Mouse (Mus musculus): ENCODE data around the gene Cpz.

The Cpz gene

DNA sequence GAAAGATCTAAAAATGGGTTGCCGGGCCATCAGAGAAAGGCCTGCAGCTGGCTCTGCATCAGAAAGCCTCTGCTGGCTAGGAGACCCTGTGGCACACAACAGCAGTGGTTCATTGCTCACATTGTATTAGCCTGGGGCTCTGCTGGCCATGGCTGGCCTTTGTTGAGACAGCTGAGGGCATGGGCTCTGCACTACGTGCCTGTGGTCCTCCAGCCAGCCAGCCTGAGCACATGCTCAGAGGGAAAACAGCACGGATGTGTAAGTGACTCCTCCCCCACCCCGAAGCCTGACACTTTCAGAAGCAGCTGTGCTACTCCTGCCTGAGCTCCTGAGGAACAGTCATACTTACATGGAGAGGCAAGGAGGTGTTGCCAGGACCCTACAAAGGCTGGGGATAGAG lies 46.0 kb downstream of the Cpz start:
- TF ChIP-seq GATA4 (IDR thresholded peaks at IDR 0.05; ENCODE audit: insufficient replicate concordance, low read length) = no peak

DNA sequence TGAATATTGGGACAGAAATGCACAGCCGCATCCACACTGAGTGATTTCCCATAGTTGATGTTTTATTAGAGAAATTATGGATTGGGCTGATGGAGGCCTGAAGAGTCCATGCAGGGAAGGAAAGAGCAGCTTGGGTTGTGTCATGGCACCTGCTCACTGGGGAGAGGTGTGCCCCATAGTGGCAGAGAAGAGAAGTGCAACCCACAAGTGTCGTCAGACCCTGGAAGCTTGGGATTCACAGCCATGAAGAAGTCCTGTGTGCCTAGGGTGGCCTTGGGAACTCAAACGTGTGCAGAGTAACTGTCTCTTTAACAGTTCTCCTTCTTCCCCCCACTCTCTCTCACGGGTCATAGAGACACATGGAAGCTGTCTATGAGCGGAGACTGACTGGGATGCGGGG lies 50.3 kb downstream of the Cpz start:
- TF ChIP-seq GATA4 (IDR thresholded peaks at IDR 0.05; ENCODE audit: insufficient replicate concordance, low read length) = no peak

DNA sequence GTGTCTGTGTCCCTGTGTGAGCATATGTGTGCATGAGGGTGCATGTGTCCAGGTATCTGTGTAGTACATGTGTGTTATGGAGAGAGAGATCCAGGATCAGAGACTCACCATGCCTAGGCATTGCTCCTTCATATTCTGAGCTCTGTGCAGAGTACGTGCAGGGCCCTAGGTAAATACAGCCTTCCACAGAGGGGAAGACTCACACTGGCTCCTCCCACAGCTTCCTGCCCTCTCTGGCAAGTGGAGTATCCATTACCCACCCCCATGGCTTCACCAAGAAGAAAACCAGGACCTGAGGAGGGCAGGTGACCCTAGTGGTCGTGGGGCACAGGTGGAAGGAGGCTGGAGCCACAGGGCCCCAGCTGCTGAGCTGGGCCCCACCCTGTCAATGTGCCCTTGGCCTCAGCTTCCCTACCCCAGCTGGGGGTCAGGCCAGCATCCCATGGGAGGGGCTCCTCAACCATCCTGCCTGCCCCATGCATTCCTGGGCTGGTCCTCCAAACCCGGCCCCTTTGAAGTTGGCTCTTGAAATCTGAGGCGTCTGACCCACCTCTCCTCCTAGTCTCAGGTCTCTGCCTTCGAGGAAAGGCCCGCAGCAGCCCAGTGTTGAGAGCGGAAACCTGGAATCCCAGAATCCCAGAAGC lies 54.5 kb downstream of the Cpz start:
- TF ChIP-seq GATA4 (IDR thresholded peaks at IDR 0.05; ENCODE audit: insufficient replicate concordance, low read length) = no peak

DNA sequence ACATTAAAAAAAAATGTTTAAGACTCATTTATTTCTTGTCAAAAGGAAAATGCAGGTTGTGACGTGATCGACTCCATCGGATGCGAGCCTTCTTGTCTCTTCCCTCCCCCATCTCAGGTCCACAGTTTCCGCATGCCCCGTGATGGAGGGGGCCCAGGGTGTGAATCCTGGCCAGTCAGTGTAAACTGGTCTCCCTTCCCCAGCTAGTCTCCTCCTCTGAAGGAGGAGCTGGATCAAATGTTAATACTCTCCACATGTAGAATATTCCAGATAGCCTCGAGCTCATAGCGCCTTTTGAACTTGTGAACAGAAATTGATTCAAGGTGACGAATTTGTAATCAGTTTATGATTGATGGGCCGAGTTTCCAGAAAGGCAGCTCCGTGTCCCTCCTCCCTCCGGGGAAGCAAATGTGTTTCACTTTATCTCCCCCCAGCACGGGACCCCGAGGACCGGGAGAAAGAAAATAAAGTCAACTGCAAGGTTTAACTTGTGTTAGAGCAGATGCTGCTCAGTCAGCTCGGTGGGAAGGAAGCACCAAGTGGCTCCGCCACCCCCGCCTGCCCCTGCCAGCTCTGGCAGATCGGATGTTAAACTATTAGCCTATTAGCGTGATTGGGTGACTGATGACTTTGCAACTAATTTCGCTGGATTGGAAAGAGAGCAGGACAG lies 59.4 kb downstream of the Cpz start:
- no peak for TF ChIP-seq GATA4 (IDR thresholded peaks at IDR 0.05; ENCODE audit: insufficient replicate concordance, low read length)

DNA sequence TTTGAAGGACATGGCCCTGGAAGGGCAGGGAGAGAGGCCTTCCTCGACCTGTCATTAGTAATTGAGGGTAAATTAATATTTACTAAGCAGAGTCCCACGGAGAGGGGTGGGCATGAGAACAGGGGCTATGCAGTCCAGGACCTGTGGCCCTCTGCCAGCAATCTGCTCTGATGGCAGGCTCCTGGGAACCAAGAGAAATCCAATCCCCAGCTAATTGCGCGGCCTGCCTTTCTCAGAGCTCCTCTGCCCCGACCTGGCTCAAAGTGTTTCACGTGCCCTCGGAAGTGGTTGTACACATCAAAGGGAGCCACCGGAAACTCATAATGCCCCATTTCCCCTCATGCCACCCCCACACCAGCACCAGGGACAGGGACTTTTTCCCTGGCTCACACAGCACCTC lies 63.4 kb downstream of the Cpz start:
- TF ChIP-seq GATA4 (IDR thresholded peaks at IDR 0.05; ENCODE audit: insufficient replicate concordance, low read length) = no peak

DNA sequence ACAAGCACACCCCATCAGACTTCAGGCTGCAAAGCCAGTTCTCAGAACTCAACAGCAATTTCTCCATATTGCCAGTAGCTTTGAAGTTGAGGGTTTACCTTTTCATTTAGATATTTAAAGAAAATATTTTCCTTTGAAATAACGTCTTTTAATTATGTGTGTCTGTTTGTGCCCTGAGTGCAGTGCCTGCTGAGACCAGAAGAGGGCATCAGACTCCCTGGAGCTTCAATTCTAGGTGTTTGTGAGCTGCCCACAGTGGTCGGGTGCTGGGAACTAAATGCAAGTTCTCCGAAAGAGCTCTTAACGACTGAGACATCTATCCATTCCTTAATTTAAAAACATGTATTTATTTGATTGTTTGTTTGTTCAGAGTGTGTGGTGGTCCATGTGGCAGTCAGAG lies 65.7 kb downstream of the Cpz start:
- TF ChIP-seq GATA4 (IDR thresholded peaks at IDR 0.05; ENCODE audit: insufficient replicate concordance, low read length) = no peak

DNA sequence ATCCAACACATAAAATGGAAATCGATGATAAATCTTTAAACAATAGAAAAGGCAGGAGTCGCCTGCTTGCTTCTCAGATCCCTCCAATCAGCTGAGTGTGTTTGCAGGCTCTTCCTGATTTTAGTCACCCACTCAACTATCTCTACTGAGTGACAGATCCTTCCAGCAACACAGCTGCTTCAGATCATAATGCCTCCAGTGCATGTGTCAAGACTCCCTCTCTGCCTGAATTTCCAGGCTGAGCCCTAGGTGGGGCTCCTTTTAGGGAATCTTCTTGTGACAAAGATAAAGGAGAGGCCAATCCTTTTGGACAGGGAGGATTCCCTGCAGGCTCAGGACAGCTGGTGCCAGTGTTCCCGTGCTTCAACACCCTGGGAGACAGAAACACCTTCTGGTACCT lies 67.2 kb downstream of the Cpz start:
- TF ChIP-seq GATA4 (IDR thresholded peaks at IDR 0.05; ENCODE audit: insufficient replicate concordance, low read length) = no peak

DNA sequence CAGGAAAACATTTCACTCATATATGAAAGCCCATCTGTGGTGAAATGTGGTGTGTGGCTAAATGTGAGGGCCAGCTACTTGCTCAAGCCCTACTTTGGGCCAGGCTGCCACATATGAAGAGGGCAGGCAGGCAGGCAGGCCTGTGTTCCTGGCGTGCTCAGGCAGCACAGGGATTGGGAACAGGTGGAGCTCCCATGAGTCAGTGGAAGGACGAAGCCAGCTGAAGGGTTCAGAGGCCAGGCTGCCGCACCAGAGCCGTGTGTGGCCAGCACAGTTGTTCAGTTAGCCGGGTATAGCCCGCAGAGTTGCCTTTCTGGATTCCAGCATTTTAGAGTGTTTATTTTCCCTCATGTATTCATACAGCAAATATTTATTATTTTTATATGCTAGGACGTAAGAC lies 68.1 kb downstream of the Cpz start:
- no peak for TF ChIP-seq GATA4 (IDR thresholded peaks at IDR 0.05; ENCODE audit: insufficient replicate concordance, low read length)

DNA sequence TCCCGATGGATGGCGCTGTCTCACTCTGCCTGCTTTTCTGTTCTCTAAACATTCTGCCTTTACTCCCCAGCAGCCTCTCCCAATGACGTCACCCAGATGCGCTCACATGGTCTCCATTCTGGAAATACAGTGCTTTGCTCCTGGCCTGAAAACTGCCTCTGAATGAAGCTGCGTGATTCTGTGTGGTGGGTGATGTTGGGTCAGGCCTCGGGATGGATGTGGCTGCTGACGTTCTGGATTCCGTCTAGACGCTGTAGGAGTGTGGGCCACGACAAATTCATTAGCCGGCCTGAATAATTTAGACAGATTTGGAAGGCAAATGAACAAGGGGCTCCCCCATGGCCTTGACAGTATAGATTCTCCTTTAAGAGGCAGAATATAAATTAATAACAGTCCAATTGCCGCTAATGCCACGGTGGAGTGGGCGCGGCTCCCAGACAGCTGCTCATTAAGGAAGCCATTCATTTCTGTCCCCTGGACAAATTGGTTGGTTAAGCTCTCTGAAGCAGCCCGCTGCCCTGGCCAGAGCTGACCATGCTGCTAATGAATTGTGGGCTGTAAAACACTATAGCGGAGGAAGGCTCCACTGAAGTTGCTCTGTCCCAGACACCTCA lies 71.2 kb downstream of the Cpz start:
- TF ChIP-seq GATA4 (IDR thresholded peaks at IDR 0.05; ENCODE audit: insufficient replicate concordance, low read length) = no peak
